Mouse (Mus musculus): ENCODE measurements around the gene Prpf39. TPM values are rescaled to one million over a fixed set of nuclear protein-coding genes. Genes with fewer than 3 reads are reported as not detected.
A peak's percentile ranks its signal among the peaks of the same experiment; 100 is the strongest.

Prpf39 gene
- polyA plus RNA-seq, 1 experiment from 2014 or later, result 48.1 TPM

GRCm38 (mm10) chr12:65072911-65073610 lies 36.9 kb downstream of the Prpf39 start:
- peak; percentile 54; the same call in 1 of the 2 replicates for ATAC-seq (ENCODE audit: insufficient read depth, low FRiP score, low read depth)
- WGBS, result 3% methylated on average over 21 of the region's 21 CpGs
- Histone ChIP-seq H3K4me1 (peaks cover 12% of the 10 kb centered on the region; the same call in 1 of the 2 replicates), H3K27ac (peak overlapping the region; percentile 96), H3K4me3 (replicated peaks) (peak overlapping the region; percentile 88), H3K27me3 (replicated peaks) (no peaks in the 10 kb centered on the region), H3K9me3 (no peaks in the 10 kb centered on the region), H3K36me3 (0 out of 2 replicates have a peak, but pooled peaks cover 3% of the 10 kb centered on the region), H3K4me2 (peak overlapping the region; percentile 76), H3K9ac (peak overlapping the region; percentile 76)

GRCm38 (mm10) chr12:65073611-65074178 lies 37.6 kb downstream of the Prpf39 start, which contains the start of gene Fkbp3:
Gene Fkbp3 (minus strand): TSS chr12:65074007.
- Histone ChIP-seq H3K27me3 (replicated peaks) (no peaks in the 10 kb centered on the region), H3K36me3 (0 out of 2 replicates have a peak, but pooled peaks cover 1% of the 10 kb centered on the region), H3K9ac (peak within 1 kb of the TSS; percentile 76), H3K4me3 (replicated peaks) (peak within 1 kb of the TSS; percentile 88), H3K4me1 (peaks cover 12% of the 10 kb centered on the region; the same call in 1 of the 2 replicates), H3K27ac (peak within 1 kb of the TSS; percentile 96), H3K9me3 (no peaks in the 10 kb centered on the region), H3K4me2 (peak within 1 kb of the TSS; percentile 76)
- under 1% methylated on average over 49 of the region's 49 CpGs for WGBS
- ATAC-seq (ENCODE audit: insufficient read depth, low FRiP score, low read depth), result peak; percentile 99

GRCm38 (mm10) chr12:65074651-65075050 lies 38.5 kb downstream of the Prpf39 start:
- H3K27ac ChIP-seq, result peak overlapping the region; percentile 77; the same call in 1 of the 2 replicates
- peak overlapping the region; percentile 88 for H3K4me3 ChIP-seq (replicated peaks)
- H3K9me3 ChIP-seq, result no peaks in the 10 kb centered on the region
- H3K27me3 ChIP-seq (replicated peaks), result no peaks in the 10 kb centered on the region
- no peak overlapping the region for H3K9ac ChIP-seq
- peaks cover 12% of the 10 kb centered on the region; the same call in 1 of the 2 replicates for H3K4me1 ChIP-seq
- peak overlapping the region; percentile 76 for H3K4me2 ChIP-seq
- WGBS, result 34% methylated on average over 7 of the region's 7 CpGs
- H3K36me3 ChIP-seq, result no peaks in the 10 kb centered on the region
- ATAC-seq (ENCODE audit: insufficient read depth, low FRiP score, low read depth), result no peak

GRCm38 (mm10) chr12:65075085-65075732 lies 39.1 kb downstream of the Prpf39 start, which contains the start of gene Fancm:
Gene Fancm (plus strand): TSS chr12:65075603.
- peak within 1 kb of the TSS; percentile 76 for H3K4me2 ChIP-seq
- no peaks in the 10 kb centered on the region for H3K27me3 ChIP-seq (replicated peaks)
- H3K36me3 ChIP-seq, result 0 out of 2 replicates have a peak, but pooled peaks cover 2% of the 10 kb centered on the region
- peak within 1 kb of the TSS; percentile 88 for H3K4me3 ChIP-seq (replicated peaks)
- WGBS, result 2% methylated on average over 39 of the region's 39 CpGs
- H3K4me1 ChIP-seq, result peaks cover 12% of the 10 kb centered on the region; the same call in 1 of the 2 replicates
- peak within 1 kb of the TSS; percentile 77 for H3K27ac ChIP-seq
- peak within 1 kb of the TSS; percentile 73 for H3K9ac ChIP-seq
- peak; percentile 32; the same call in 1 of the 2 replicates for ATAC-seq (ENCODE audit: insufficient read depth, low FRiP score, low read depth)
- H3K9me3 ChIP-seq, result no peaks in the 10 kb centered on the region

GRCm38 (mm10) chr12:65075733-65076310 lies 39.7 kb downstream of the Prpf39 start:
- no peak for ATAC-seq (ENCODE audit: insufficient read depth, low FRiP score, low read depth)
- peak overlapping the region; percentile 73 for H3K9ac ChIP-seq
- WGBS, result under 1% methylated on average over 41 of the region's 41 CpGs
- 0 out of 2 replicates have a peak, but pooled peaks cover 6% of the 10 kb centered on the region for H3K36me3 ChIP-seq
- peak overlapping the region; percentile 77 for H3K27ac ChIP-seq
- H3K4me1 ChIP-seq, result peaks cover 12% of the 10 kb centered on the region; the same call in 1 of the 2 replicates
- peak overlapping the region; percentile 88 for H3K4me3 ChIP-seq (replicated peaks)
- H3K27me3 ChIP-seq (replicated peaks), result no peaks in the 10 kb centered on the region
- H3K4me2 ChIP-seq, result peak overlapping the region; percentile 76
- no peaks in the 10 kb centered on the region for H3K9me3 ChIP-seq

- H3K27me3 ChIP-seq (replicated peaks), result no peaks in the 10 kb centered on the region
- peak overlapping the region; percentile 76 for H3K4me2 ChIP-seq
- no peak for ATAC-seq (ENCODE audit: insufficient read depth, low FRiP score, low read depth)
- no peak overlapping the region for H3K27ac ChIP-seq
- H3K4me1 ChIP-seq, result peaks cover 9% of the 10 kb centered on the region; the same call in 1 of the 2 replicates
- H3K9me3 ChIP-seq, result no peaks in the 10 kb centered on the region
- 69% methylated on average over 9 of the region's 9 CpGs for whole genome bisulfite sequencing
- H3K4me3 ChIP-seq (replicated peaks), result peak overlapping the region; percentile 88; the same call in 1 of the 2 replicates
- 0 out of 2 replicates have a peak, but pooled peaks cover 6% of the 10 kb centered on the region for H3K36me3 ChIP-seq
- no peak overlapping the region for H3K9ac ChIP-seq
Measured at GRCm38 (mm10) chr12:65076906-65077305, 40.8 kb downstream of the Prpf39 start.

- peaks cover 10% of the 10 kb centered on the region for H3K36me3 ChIP-seq
- 83% methylated on average over 1 of the region's 1 CpGs for WGBS
- no peaks in the 10 kb centered on the region for H3K4me1 ChIP-seq
- no peak overlapping the region for H3K4me2 ChIP-seq
- no peak for ATAC-seq (ENCODE audit: insufficient read depth, low FRiP score, low read depth)
- H3K4me3 ChIP-seq (replicated peaks), result no peak overlapping the region
- H3K9me3 ChIP-seq, result no peaks in the 10 kb centered on the region
- no peak overlapping the region for H3K27ac ChIP-seq
- no peaks in the 10 kb centered on the region for H3K27me3 ChIP-seq (replicated peaks)
- no peak overlapping the region for H3K9ac ChIP-seq
Measured at GRCm38 (mm10) chr12:65108746-65109145, 72.6 kb downstream of the Prpf39 start.

- no peak overlapping the region for H3K9ac ChIP-seq
- H3K36me3 ChIP-seq, result no peaks in the 10 kb centered on the region
- ATAC-seq (ENCODE audit: insufficient read depth, low FRiP score, low read depth), result no peak
- no peak overlapping the region for H3K4me2 ChIP-seq
- no peaks in the 10 kb centered on the region for H3K4me1 ChIP-seq
- H3K27ac ChIP-seq, result no peak overlapping the region
- H3K27me3 ChIP-seq (replicated peaks), result no peaks in the 10 kb centered on the region
- WGBS, result 89% methylated on average over 3 of the region's 3 CpGs
- no peak overlapping the region for H3K4me3 ChIP-seq (replicated peaks)
- H3K9me3 ChIP-seq, result no peaks in the 10 kb centered on the region
Measured at GRCm38 (mm10) chr12:65111503-65111902, 75.4 kb downstream of the Prpf39 start.

- 91% methylated on average over 1 of the region's 1 CpGs for WGBS
- no peak for ATAC-seq (ENCODE audit: insufficient read depth, low FRiP score, low read depth)
- peaks cover 3% of the 10 kb centered on the region; the same call in 1 of the 2 replicates for H3K36me3 ChIP-seq
- no peak overlapping the region for H3K27ac ChIP-seq
- H3K4me3 ChIP-seq (replicated peaks), result no peak overlapping the region
- no peaks in the 10 kb centered on the region for H3K4me1 ChIP-seq
- H3K27me3 ChIP-seq (replicated peaks), result no peaks in the 10 kb centered on the region
- H3K9me3 ChIP-seq, result no peaks in the 10 kb centered on the region
- H3K4me2 ChIP-seq, result no peak overlapping the region
- no peak overlapping the region for H3K9ac ChIP-seq
Measured at GRCm38 (mm10) chr12:65112811-65113210, 76.7 kb downstream of the Prpf39 start.

All from stomach, embryonic 15.5 days (tissue).